Mouse (Mus musculus) CD8-positive naive resting alpha-beta T cell, adult 2 months (primary cell): Measurements from ENCODE around the gene Armc5.

ENCODE experiments used
- DNase-seq, 2 experiments: peaks; one replicate each; pipeline ENCODE4 v3.0.0; 2022; ENCODE audit warnings: low read depth in 2 of 2, low spot score in 2 of 2

Gene Armc5

GRCm38 (mm10) chr7:128285060-128285459 lies 47.9 kb downstream of the Armc5 start:
- DNase-seq, result no peak

- no peak for DNase-seq
These were observed 51.9 kb downstream of the Armc5 start for GRCm38 (mm10) chr7:128288923-128289544.
